Mouse (Mus musculus) ovary, adult 18-20 months (tissue): ENCODE data around the gene Emc7.
"Not testable (repeated sequence)": the region's sequence is repeated elsewhere in the genome, so short reads cannot be mapped to it uniquely, and the experiment has no call there.

Source experiments
- DNase-seq: peaks from one replicate; pipeline ENCODE4 v3.0.0; 2022; ENCODE audit warnings: low spot score, mixed read lengths

Emc7 gene

GRCm38 (mm10) chr2:112454862-112455564, at the start of gene Emc7:
Gene Emc7, plus strand, starts transcription at chr2:112454997.
- DNase-seq: peak; percentile 92

- DNase-seq: no peak
Observed at GRCm38 (mm10) chr2:112407030-112407429, 47.8 kb upstream of the Emc7 start.

GRCm38 (mm10) chr2:112425308-112425707, 29.5 kb upstream of the Emc7 start:
- DNase-seq: no peak

GRCm38 (mm10) chr2:112428534-112428933, 26.3 kb upstream of the Emc7 start:
- DNase-seq: not testable (repeated sequence)

GRCm38 (mm10) chr2:112429665-112430064, 25.1 kb upstream of the Emc7 start:
- DNase-seq: no peak

- no peak for DNase-seq
Observed at GRCm38 (mm10) chr2:112430403-112430802, 24.4 kb upstream of the Emc7 start.

- no peak for DNase-seq
Observed at GRCm38 (mm10) chr2:112432523-112432922, 22.3 kb upstream of the Emc7 start.

- no peak for DNase-seq
Observed at GRCm38 (mm10) chr2:112433359-112433758, 21.4 kb upstream of the Emc7 start.

- no peak for DNase-seq
Observed at GRCm38 (mm10) chr2:112436292-112436691, 18.5 kb upstream of the Emc7 start.

- no peak for DNase-seq
Observed at GRCm38 (mm10) chr2:112437589-112437988, 17.2 kb upstream of the Emc7 start.

GRCm38 (mm10) chr2:112443491-112443890, 11.3 kb upstream of the Emc7 start:
- DNase-seq: no peak

GRCm38 (mm10) chr2:112445511-112445910, 9.3 kb upstream of the Emc7 start:
- DNase-seq: no peak

GRCm38 (mm10) chr2:112448046-112448445, 6.8 kb upstream of the Emc7 start:
- not testable (repeated sequence) for DNase-seq

- DNase-seq: no peak
Observed at GRCm38 (mm10) chr2:112448510-112449059, 6.2 kb upstream of the Emc7 start.

GRCm38 (mm10) chr2:112449597-112450296, 5.0 kb upstream of the Emc7 start:
- no peak for DNase-seq

- DNase-seq: not testable (repeated sequence)
Observed at GRCm38 (mm10) chr2:112452513-112452912, 2.3 kb upstream of the Emc7 start.

- DNase-seq: no peak
Observed at GRCm38 (mm10) chr2:112454125-112454861, 504 bp upstream of the Emc7 start.

GRCm38 (mm10) chr2:112460557-112460956, 5.8 kb downstream of the Emc7 start:
- DNase-seq: no peak

GRCm38 (mm10) chr2:112469542-112469941, 14.7 kb downstream of the Emc7 start:
- DNase-seq: no peak

GRCm38 (mm10) chr2:112470961-112471381, 16.2 kb downstream of the Emc7 start:
- DNase-seq: no peak

- DNase-seq: no peak
Observed at GRCm38 (mm10) chr2:112472076-112472475, 17.3 kb downstream of the Emc7 start.

- no peak for DNase-seq
Observed at GRCm38 (mm10) chr2:112474997-112475724, 20.4 kb downstream of the Emc7 start.
